10 mouse cellular contexts compared by ENCODE assay signal in the genomic region with DNA sequence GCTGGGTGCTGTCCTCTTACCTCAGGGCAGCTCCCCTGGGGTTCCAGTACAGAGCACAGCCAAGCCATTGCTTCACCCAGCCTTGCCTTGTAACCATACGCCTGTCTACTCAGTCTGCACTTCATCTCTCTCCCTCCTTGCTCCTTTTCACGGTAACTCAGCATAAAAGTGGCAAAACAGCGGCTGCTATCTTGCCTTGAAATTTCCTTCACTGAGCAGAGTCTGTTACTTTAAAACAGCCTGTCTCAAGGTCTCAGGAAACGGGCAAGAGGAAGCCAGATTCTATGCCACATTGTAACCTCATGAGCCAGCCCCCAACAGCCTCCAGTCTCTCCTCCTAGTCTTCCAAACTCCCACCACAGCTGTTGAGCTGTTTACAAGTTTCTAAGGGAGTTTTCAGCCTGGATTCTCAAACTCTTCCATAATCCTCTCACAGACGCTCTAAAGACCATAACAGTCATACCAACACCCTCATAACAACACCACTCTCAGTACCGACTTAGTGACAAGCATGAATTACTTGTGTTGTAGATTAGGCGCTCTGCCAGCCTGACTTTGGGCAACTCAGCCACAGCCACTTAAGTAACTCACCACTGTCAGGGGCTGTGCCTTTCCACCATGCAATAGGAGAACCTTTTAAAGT. TPM values are rescaled to one million over a fixed set of nuclear protein-coding genes. Genes with fewer than 3 reads are reported as not detected.
DNase-seq lines count a peak whose midpoint lies in the region; ATAC-seq and TF ChIP-seq lines count a peak whose summit lies in the region.
"Had no signal": no experiment of that assay in that cellular context is flagged by ENCODE, and none has a peak within 500 bp of the region (broad histone marks: within the 10 kb centered on the region; RNA-seq: fewer than 3 reads in every experiment).

No protein-coding gene starts in this region.

- H3K4me2 ChIP-seq in limb, embryonic 15.5 days, result no peak overlapping the region
- H3K4me2 ChIP-seq: hindbrain, embryonic 15.5 days had no signal

- no peak overlapping the region for H3K4me3 ChIP-seq in kidney, adult 2 months (ENCODE audit: insufficient read depth, low read depth, low read length)
- no peak overlapping the region for H3K4me3 ChIP-seq in limb, embryonic 15.5 days
- H3K4me3 ChIP-seq in small intestine, adult 2 months (ENCODE audit: low read depth, low read length), result no peak overlapping the region
- H3K4me3 ChIP-seq: hindbrain, embryonic 15.5 days had no signal

- H3K9ac ChIP-seq in limb, embryonic 15.5 days, result no peak overlapping the region
- H3K9ac ChIP-seq: hindbrain, embryonic 15.5 days had no signal

- ATAC-seq in limb, embryonic 15.5 days (ENCODE audit: insufficient number of reproducible peaks, low FRiP score, low TSS enrichment, low read depth), result no peak

- WGBS in kidney, adult 2 months, result 43% methylated on average over 7 of the region's 7 CpGs
- 32% methylated on average over 7 of the region's 7 CpGs for WGBS in limb, embryonic 15.5 days
- 43% methylated on average over 7 of the region's 7 CpGs for WGBS in small intestine, adult 2 months

- DNase-seq in kidney, adult 2 months, result peak; percentile 14
- no peak for DNase-seq in kidney, adult 9 months
- DNase-seq in gastrocnemius, postnatal 25 days, result peak; percentile 35
- no peak for DNase-seq in urinary bladder, postnatal 10 days (ENCODE audit: low spot score)
- DNase-seq in left cerebral cortex, adult 8-10 months (ENCODE audit: low spot score in 2 of 2), result no peak
- no peak for DNase-seq in yolk sac, embryonic 10.5 days (ENCODE audit: low spot score)

- TF ChIP-seq CTCF in kidney, adult 2 months (conservative IDR thresholded peaks at IDR 0.05; ENCODE audit: insufficient read depth, insufficient read length, low read depth, low read length), result no peak
- TF ChIP-seq CTCF in small intestine, adult 2 months (IDR thresholded peaks at IDR 0.05; ENCODE audit: extremely low read depth, insufficient read length, insufficient replicate concordance, low read depth, low read length), result no peak

- H3K4me1 ChIP-seq in kidney, adult 2 months (ENCODE audit: control insufficient read depth, insufficient read depth, low read length), result no peaks in the 10 kb centered on the region
- peaks cover 11% of the 10 kb centered on the region for H3K4me1 ChIP-seq in limb, embryonic 15.5 days
- peaks cover 3% of the 10 kb centered on the region; the same call in 1 of the 2 replicates for H3K4me1 ChIP-seq in small intestine, adult 2 months (ENCODE audit: control insufficient read depth, insufficient read depth, insufficient read length, low read length)
- H3K4me1 ChIP-seq: hindbrain, embryonic 15.5 days had no signal

- H3K27me3 ChIP-seq in kidney, adult 2 months (replicated peaks; ENCODE audit: control insufficient read depth, insufficient read depth, low read length), result no peaks in the 10 kb centered on the region
- no peaks in the 10 kb centered on the region for H3K27me3 ChIP-seq in limb, embryonic 15.5 days
- H3K27me3 ChIP-seq in small intestine, adult 2 months (ENCODE audit: control insufficient read depth, insufficient read depth, low read length), result no peaks in the 10 kb centered on the region
- H3K27me3 ChIP-seq: hindbrain, embryonic 15.5 days had no signal

- TF ChIP-seq POLR2A in kidney, adult 2 months (IDR thresholded peaks at IDR 0.05; ENCODE audit: low read depth, low read length), result no peak
- no peak for TF ChIP-seq POLR2A in small intestine, adult 2 months (IDR thresholded peaks at IDR 0.05; ENCODE audit: low read depth, low read length)

- no peaks in the 10 kb centered on the region for H3K9me3 ChIP-seq in limb, embryonic 15.5 days
- H3K9me3 ChIP-seq: G1E; hindbrain, embryonic 15.5 days had no signal

- H3K36me3 ChIP-seq in kidney, adult 2 months (ENCODE audit: control insufficient read depth, insufficient read depth, low read length), result no peaks in the 10 kb centered on the region; the same call in 1 of the 2 replicates
- peaks cover 13% of the 10 kb centered on the region for H3K36me3 ChIP-seq in limb, embryonic 15.5 days
- H3K36me3 ChIP-seq in small intestine, adult 2 months (ENCODE audit: control insufficient read depth, insufficient read depth, low read length), result peaks cover 24% of the 10 kb centered on the region

- no peak overlapping the region for H3K27ac ChIP-seq in kidney, adult 2 months (ENCODE audit: insufficient read depth, low read depth, low read length)
- H3K27ac ChIP-seq in limb, embryonic 15.5 days, result peak overlapping the region; percentile 43
- peak overlapping the region; percentile 21; the same call in 1 of the 2 replicates for H3K27ac ChIP-seq in small intestine, adult 2 months (ENCODE audit: insufficient read depth, low read depth, low read length)
- H3K27ac ChIP-seq: hindbrain, embryonic 15.5 days had no signal

RNA-seq across cellular contexts. Expression of a gene that starts 8.6 kb away (rescaled TPM):
- polyA plus RNA-seq in kidney, adult 2 months (2012; rRNA removed), result 0.67 TPM in 1 of 2 replicates, not detected in the other
- not detected for total RNA-seq in gastrocnemius, postnatal 25 days (2021)
- polyA plus RNA-seq in limb, embryonic 15.5 days (2015; fragmentation: Nextera tagmentation; extraction: Ambion mirVana), result 0.31 and 0.37 TPM in 2 replicates
- 0.56 and 0.58 TPM in 2 replicates for polyA plus RNA-seq in small intestine, adult 2 months (2012; rRNA removed)
- not detected for total RNA-seq in left cerebral cortex, adult 8-10 months (2022)
- polyA plus RNA-seq: G1E; hindbrain, embryonic 15.5 days had no signal

RNA-seq across cellular contexts. Expression of a gene that starts 21.5 kb away (rescaled TPM):
- polyA plus RNA-seq in kidney, adult 2 months (2012; rRNA removed), result 17.2 and 23.9 TPM in 2 replicates
- 10 to 100 TPM; 21.9 to 26.3 TPM for total RNA-seq in gastrocnemius, postnatal 25 days (2021)
- 54.3 and 55.2 TPM in 2 replicates for polyA plus RNA-seq in limb, embryonic 15.5 days (2015; fragmentation: Nextera tagmentation; extraction: Ambion mirVana)
- 17.7 and 37.4 TPM in 2 replicates for polyA plus RNA-seq in small intestine, adult 2 months (2012; rRNA removed)
- 10 to 100 TPM; 20.3 to 25.8 (median 23.9) TPM for total RNA-seq in left cerebral cortex, adult 8-10 months (2022)

Comparison
In these comparisons a context has a peak if more than half of its experiments do, and no peak if none do; other contexts are left out.
1. DNase-seq: peak in kidney, adult 2 months (single experiment) and gastrocnemius, postnatal 25 days (single experiment); none in kidney, adult 9 months (single experiment), urinary bladder, postnatal 10 days (single experiment), left cerebral cortex, adult 8-10 months (0 of 2) and yolk sac, embryonic 10.5 days (single experiment).